Mouse (Mus musculus) embryonic fibroblast, embryonic 13.5 days (primary cell): ENCODE data around the gene Plac8. TPM values are rescaled to one million over a fixed set of nuclear protein-coding genes. Genes with fewer than 3 reads are reported as not detected.

Source experiments
- H3K27ac ChIP-seq: 2 replicates; pipeline ENCODE4 v1.5.1; 2012; ENCODE audit warnings: low read length, control low read depth, inconsistent platforms; ENCODE audit not compliant: insufficient read depth
- H3K4me1 ChIP-seq: 2 replicates; pipeline ENCODE4 v1.6.1; 2011; ENCODE audit warnings: low read length; ENCODE audit not compliant: control insufficient read depth, insufficient read depth
- H3K4me3 ChIP-seq: 2 replicates; pipeline ENCODE4 v1.5.1; 2011; ENCODE audit warnings: mild to moderate bottlenecking, control low read depth, low read length; ENCODE audit not compliant: insufficient read depth
- CTCF ChIP-seq: IDR thresholded peaks from 2 replicates; pipeline ENCODE4 v1.5.1; 2011; ENCODE audit warnings: mild to moderate bottlenecking, control low read depth, low read length, moderate library complexity, borderline replicate concordance; ENCODE audit not compliant: insufficient read depth
- POLR2A ChIP-seq: IDR thresholded peaks from 2 replicates; pipeline ENCODE4 v1.6.1; 2011; ENCODE audit warnings: low read depth, mild to moderate bottlenecking, control low read depth, low read length, moderate library complexity
- polyA plus RNA-seq: library from polyadenylated mRNA; stranded (reverse); fragments of >200 nt; gene quantifications from 2 replicates; pipeline ENCODE4 v1.2.4, GENCODE M21; 2011; ENCODE audit warnings: low read depth; ENCODE audit not compliant: missing spikeins, insufficient read length

The Plac8 gene
- polyA plus RNA-seq, 1 experiment: 43.8 TPM

- H3K4me3 ChIP-seq: no peak overlapping the region
- peaks cover 2% of the 10 kb centered on the region; the same call in 1 of the 2 replicates for H3K4me1 ChIP-seq
- H3K27ac ChIP-seq: no peak overlapping the region
- TF ChIP-seq CTCF (no peak), POLR2A (no peak)
These were observed 27.0 kb upstream of the Plac8 start for GRCm38 (mm10) chr5:100598961-100599463.

- Histone ChIP-seq H3K4me3 (no peak overlapping the region), H3K4me1 (no peaks in the 10 kb centered on the region), H3K27ac (no peak overlapping the region)
- TF ChIP-seq POLR2A (no peak), CTCF (no peak)
These were observed 25.9 kb upstream of the Plac8 start for GRCm38 (mm10) chr5:100597886-100598485.

DNA sequence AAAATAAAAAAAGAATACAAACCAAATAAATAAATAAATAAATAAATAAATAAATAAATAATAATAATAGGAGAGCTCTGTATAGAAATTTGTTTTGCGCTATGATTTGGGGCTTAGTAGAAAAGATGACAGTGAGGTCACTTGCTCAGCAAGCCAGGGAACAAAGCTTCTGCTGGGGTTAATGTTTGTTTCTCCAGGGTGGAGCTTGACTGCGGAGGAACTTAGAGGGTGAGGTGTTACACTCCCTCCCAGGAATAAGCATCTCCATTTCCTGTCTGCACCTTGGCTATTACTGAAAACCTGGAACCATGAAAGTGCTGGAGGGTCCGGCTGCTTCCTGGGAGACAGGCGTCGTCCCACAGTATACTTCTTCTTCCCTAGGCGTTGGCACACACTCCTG lies 24.0 kb upstream of the Plac8 start:
- Histone ChIP-seq H3K27ac (no peak overlapping the region), H3K4me1 (no peaks in the 10 kb centered on the region), H3K4me3 (no peak overlapping the region)
- TF ChIP-seq CTCF (no peak), POLR2A (no peak)

- no peak overlapping the region for H3K27ac ChIP-seq
- TF ChIP-seq CTCF (no peak), POLR2A (no peak)
- no peaks in the 10 kb centered on the region for H3K4me1 ChIP-seq
- H3K4me3 ChIP-seq: no peak overlapping the region
These were observed 22.9 kb upstream of the Plac8 start for GRCm38 (mm10) chr5:100594803-100595467.

DNA sequence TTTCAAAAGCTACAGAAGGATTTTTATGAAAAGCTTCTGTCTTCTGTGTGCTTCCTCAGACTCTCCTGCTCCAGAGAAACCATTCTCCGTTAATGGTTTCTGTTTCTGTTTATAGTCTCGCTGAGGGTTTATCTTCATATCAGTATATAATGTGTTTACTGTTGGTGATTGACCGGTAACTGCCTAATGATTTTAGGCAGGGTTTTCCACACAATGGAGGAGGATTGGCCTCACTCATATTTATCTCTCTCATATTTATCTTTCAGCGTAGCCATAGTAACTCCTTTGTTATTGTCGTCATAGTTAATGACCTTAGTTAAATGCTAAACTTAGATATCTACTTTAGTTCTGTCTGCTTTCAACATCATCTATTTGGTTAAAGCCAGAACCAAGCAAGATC lies 18.5 kb upstream of the Plac8 start:
- Histone ChIP-seq H3K27ac (no peak overlapping the region), H3K4me1 (no peaks in the 10 kb centered on the region), H3K4me3 (no peak overlapping the region)
- TF ChIP-seq CTCF: no peak
- TF ChIP-seq POLR2A: no peak

- Histone ChIP-seq H3K4me3 (no peak overlapping the region), H3K4me1 (peaks cover 4% of the 10 kb centered on the region; the same call in 1 of the 2 replicates), H3K27ac (no peak overlapping the region)
- TF ChIP-seq POLR2A (no peak), CTCF (no peak)
These were observed 15.6 kb upstream of the Plac8 start for GRCm38 (mm10) chr5:100587626-100588025.

GRCm38 (mm10) chr5:100587136-100587535 lies 15.1 kb upstream of the Plac8 start:
- Histone ChIP-seq H3K27ac (no peak overlapping the region), H3K4me1 (peaks cover 4% of the 10 kb centered on the region; the same call in 1 of the 2 replicates), H3K4me3 (no peak overlapping the region)
- TF ChIP-seq POLR2A (no peak), CTCF (no peak)

DNA sequence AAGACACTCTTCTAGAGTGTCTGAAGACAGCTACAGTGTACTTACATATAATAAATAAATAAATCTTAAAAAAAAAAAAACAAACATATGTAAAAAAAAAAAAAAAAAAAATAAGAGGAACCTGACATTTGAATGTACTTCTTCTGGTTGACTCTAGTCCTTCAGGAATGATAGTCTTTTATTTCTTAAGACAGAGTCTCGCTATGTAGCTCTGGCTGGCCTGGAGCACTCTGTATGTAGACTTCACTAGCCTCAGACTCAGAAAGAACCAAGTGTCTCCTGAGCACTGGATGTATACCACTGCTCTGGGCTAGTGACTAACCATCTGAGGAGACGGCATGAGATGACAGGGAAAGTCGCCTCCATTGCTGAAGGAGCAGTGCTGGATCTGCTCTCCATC lies 13.6 kb upstream of the Plac8 start:
- Histone ChIP-seq H3K4me1 (peaks cover 4% of the 10 kb centered on the region; the same call in 1 of the 2 replicates), H3K4me3 (no peak overlapping the region), H3K27ac (no peak overlapping the region)
- TF ChIP-seq POLR2A: no peak
- TF ChIP-seq CTCF: no peak

DNA sequence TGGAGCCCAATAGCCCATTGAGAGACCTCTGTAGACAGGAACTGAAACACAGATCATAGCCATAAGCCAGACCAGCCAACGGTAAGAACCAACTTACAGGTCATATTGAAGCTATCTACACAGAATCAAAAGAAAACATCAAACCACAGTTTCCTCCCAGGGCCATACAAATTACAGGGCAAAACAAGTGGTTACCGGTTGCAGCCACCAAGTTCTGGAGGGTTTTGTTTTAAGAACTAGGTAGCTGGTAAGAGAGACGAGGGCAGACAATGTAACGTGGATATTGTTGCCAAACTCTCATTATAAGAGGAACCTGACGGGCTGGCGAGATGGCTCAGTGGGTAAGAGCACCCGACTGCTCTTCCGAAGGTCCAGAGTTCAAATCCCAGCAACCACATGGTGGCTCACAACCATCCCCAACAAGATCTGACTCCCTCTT lies 13.2 kb upstream of the Plac8 start:
- Histone ChIP-seq H3K27ac (no peak overlapping the region), H3K4me1 (peaks cover 4% of the 10 kb centered on the region; the same call in 1 of the 2 replicates), H3K4me3 (no peak overlapping the region)
- TF ChIP-seq POLR2A (no peak), CTCF (no peak)

DNA sequence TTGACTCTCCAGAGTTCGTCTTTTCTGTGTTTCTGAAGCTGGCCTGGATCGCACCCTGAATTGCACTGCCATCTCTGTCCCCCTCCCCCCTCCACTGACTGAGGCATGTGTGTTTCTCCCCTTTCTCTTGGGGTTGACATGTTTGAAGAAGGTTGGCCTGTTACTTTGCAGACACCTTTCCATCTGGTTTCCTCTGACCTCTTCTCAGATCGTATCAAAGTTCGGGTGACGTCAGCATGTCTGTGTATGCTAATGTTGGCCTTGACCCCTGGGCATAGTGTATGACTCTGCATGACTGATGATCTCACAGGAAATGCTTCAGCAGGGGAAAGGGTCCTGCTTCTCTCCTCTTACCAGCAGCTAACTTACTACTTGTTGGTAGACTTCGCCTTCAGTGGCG lies 11.0 kb upstream of the Plac8 start:
- peaks cover 4% of the 10 kb centered on the region; the same call in 1 of the 2 replicates for H3K4me1 ChIP-seq
- TF ChIP-seq CTCF (no peak), POLR2A (no peak)
- no peak overlapping the region for H3K27ac ChIP-seq
- H3K4me3 ChIP-seq: no peak overlapping the region
